Mouse (Mus musculus): Measurements from ENCODE around the gene Sipa1l3.

DNA sequence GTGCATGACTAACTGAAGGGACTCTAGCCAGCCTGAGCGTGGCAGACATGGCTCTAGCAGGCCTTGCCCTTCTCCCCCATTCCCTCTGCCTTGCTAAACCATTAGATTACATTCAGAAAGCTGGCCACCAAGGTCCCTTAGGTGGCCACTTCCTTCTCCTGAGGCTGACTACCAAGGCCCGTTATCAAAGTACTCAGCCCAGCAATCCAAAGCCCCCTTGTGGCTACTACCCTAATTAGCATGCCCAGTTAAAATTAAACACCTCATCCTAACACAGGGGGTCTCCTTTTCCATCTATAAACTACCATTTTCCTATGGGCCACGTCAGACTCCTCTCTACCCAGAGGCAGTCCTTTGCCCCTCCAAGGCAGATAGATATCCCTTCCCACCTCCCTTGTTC, 31.7 kb downstream of the Sipa1l3 start:
- no peak for TF ChIP-seq CTCF (conservative IDR thresholded peaks at IDR 0.05; ENCODE audit: insufficient read depth, insufficient read length, low read depth, low read length)
- TF ChIP-seq POLR2A (IDR thresholded peaks at IDR 0.05; ENCODE audit: low read depth, low read length), result no peak

Data from kidney, adult 2 months (tissue).